Mouse (Mus musculus) lung, embryonic 14.5 days (tissue): Measurements from ENCODE around the gene Cadps2. TPM values are rescaled to one million over a fixed set of nuclear protein-coding genes. Genes with fewer than 3 reads are reported as not detected.
A peak's percentile ranks its signal among the peaks of the same experiment; 100 is the strongest.

Experiments used
- ATAC-seq: fragments of 200-750 bp; cut with Nextera tagmentation; 2 replicates; pipeline ENCODE4 v1.8.0; 2017; ENCODE audit warnings: mild to moderate bottlenecking, moderate TSS enrichment, moderate library complexity; ENCODE audit not compliant: insufficient read depth
- DNase-seq: peaks from one replicate; pipeline ENCODE4 v3.0.0-alpha.2; 2015
- H3K27ac ChIP-seq: fragments of 300-500 bp; sonication (generic); 2 replicates; pipeline ENCODE4 v1.5.1; 2014; ENCODE audit warnings: low read depth, mild to moderate bottlenecking, moderate library complexity
- H3K27me3 ChIP-seq: fragments of 300-500 bp; sonication (generic); 2 replicates; pipeline ENCODE4 v1.6.1; 2014; ENCODE audit warnings: low read length, control low read depth; ENCODE audit not compliant: insufficient read depth
- H3K36me3 ChIP-seq: fragments of 300-500 bp; sonication (generic); 2 replicates; pipeline ENCODE4 v1.6.1; 2014; ENCODE audit warnings: control low read depth; ENCODE audit not compliant: insufficient read depth
- H3K4me1 ChIP-seq: fragments of 300-500 bp; sonication (generic); 2 replicates; pipeline ENCODE4 v1.6.1; 2014; ENCODE audit warnings: antibody characterized with exemption, control low read depth; ENCODE audit not compliant: insufficient read depth
- H3K4me2 ChIP-seq: fragments of 300-500 bp; sonication (generic); 2 replicates; pipeline ENCODE4 v1.6.1; 2014; ENCODE audit warnings: mild to moderate bottlenecking
- H3K4me3 ChIP-seq: fragments of 300-500 bp; sonication (generic); 2 replicates; pipeline ENCODE4 v1.5.1; 2014; ENCODE audit warnings: low read depth, low read length
- H3K9ac ChIP-seq: fragments of 300-500 bp; sonication (generic); 2 replicates; pipeline ENCODE4 v1.6.1; 2014
- H3K9me3 ChIP-seq: fragments of 300-500 bp; sonication (generic); 2 replicates; pipeline ENCODE4 v1.6.1; 2016; ENCODE audit warnings: low read depth, low read length, control low read depth
- CTCF ChIP-seq: IDR thresholded peaks from 2 replicates; pipeline ENCODE4 v1.5.1; 2016; ENCODE audit warnings: antibody characterized with exemption, low read depth
- WGBS: fragments of 180-500 bp; shearing (Covaris S2); extraction: QIAGEN DNeasy Blood & Tissue Kit; methylation state at CpG from one replicate; pipeline ENCODE4 v1.1.7; 2014; 5-methylcytosine and 5-hydroxymethylcytosine counted together
- polyA plus RNA-seq: library from polyadenylated mRNA; unstranded; fragments of >200 nt; fragmentation: Nextera tagmentation; extraction: Ambion mirVana; gene quantifications from 2 replicates; pipeline ENCODE4 v1.2.1, GENCODE M21; 2014

Gene Cadps2
- polyA plus RNA-seq, 1 experiment from 2014 or later, result 6.7 TPM

GRCm38 (mm10) chr6:23866298-23866697 lies 27.1 kb upstream of the Cadps2 start:
- Histone ChIP-seq H3K4me2 (no peak overlapping the region), H3K27me3 (no peaks in the 10 kb centered on the region), H3K4me1 (no peaks in the 10 kb centered on the region), H3K27ac (no peak overlapping the region), H3K9ac (no peak overlapping the region), H3K4me3 (no peak overlapping the region), H3K36me3 (no peaks in the 10 kb centered on the region), H3K9me3 (no peaks in the 10 kb centered on the region)
- WGBS, result 83% methylated on average over 7 of the region's 7 CpGs
- no peak for TF ChIP-seq CTCF
- DNase-seq (no peak), ATAC-seq (no peak)

- Histone ChIP-seq H3K36me3 (no peaks in the 10 kb centered on the region), H3K27me3 (no peaks in the 10 kb centered on the region), H3K4me2 (no peak overlapping the region), H3K9me3 (no peaks in the 10 kb centered on the region), H3K4me3 (no peak overlapping the region), H3K4me1 (no peaks in the 10 kb centered on the region), H3K9ac (no peak overlapping the region), H3K27ac (no peak overlapping the region)
- no peak for DNase-seq
- 92% methylated on average over 11 of the region's 11 CpGs for WGBS
- no peak for ATAC-seq
- no peak for TF ChIP-seq CTCF
Measured at GRCm38 (mm10) chr6:23853464-23853863, 14.2 kb upstream of the Cadps2 start.

GRCm38 (mm10) chr6:23840001-23840400 lies 780 bp upstream of the Cadps2 start:
- H3K9ac ChIP-seq, result peak overlapping the region; percentile 70
- peaks cover 13% of the 10 kb centered on the region for H3K27me3 ChIP-seq
- 2% methylated on average over 15 of the region's 15 CpGs for WGBS
- H3K4me1 ChIP-seq, result no peaks in the 10 kb centered on the region
- H3K27ac ChIP-seq, result no peak overlapping the region
- no peaks in the 10 kb centered on the region for H3K36me3 ChIP-seq
- H3K4me2 ChIP-seq, result peak overlapping the region; percentile 80
- peak overlapping the region; percentile 66 for H3K4me3 ChIP-seq
- DNase-seq (peak; percentile 67), ATAC-seq (peak; percentile 40; the same call in 1 of the 2 replicates)
- H3K9me3 ChIP-seq, result no peaks in the 10 kb centered on the region
- TF ChIP-seq CTCF, result peak; percentile 40; the same call in 1 of the 2 replicates

GRCm38 (mm10) chr6:23838401-23839008 lies 716 bp downstream of the Cadps2 start:
- ATAC-seq, result peak; percentile 19; the same call in 1 of the 2 replicates
- H3K27ac ChIP-seq, result no peak overlapping the region
- TF ChIP-seq CTCF, result no peak

GRCm38 (mm10) chr6:23837631-23838030 lies 1.6 kb downstream of the Cadps2 start:
- no peaks in the 10 kb centered on the region for H3K4me1 ChIP-seq
- ATAC-seq, result no peak
- no peak for DNase-seq
- H3K27me3 ChIP-seq, result peaks cover 13% of the 10 kb centered on the region
- TF ChIP-seq CTCF, result no peak
- no peaks in the 10 kb centered on the region for H3K9me3 ChIP-seq
- 92% methylated on average over 7 of the region's 7 CpGs for WGBS
- no peak overlapping the region for H3K9ac ChIP-seq
- no peak overlapping the region for H3K27ac ChIP-seq
- peak overlapping the region; percentile 80 for H3K4me2 ChIP-seq
- H3K4me3 ChIP-seq, result peak overlapping the region; percentile 66; the same call in 1 of the 2 replicates
- no peaks in the 10 kb centered on the region for H3K36me3 ChIP-seq

More at GRCm38 (mm10) chr6:23838401-23839008, 716 bp downstream of the Cadps2 start:
- peak; percentile 17 for DNase-seq
- Histone ChIP-seq H3K9me3 (no peaks in the 10 kb centered on the region), H3K27me3 (peaks cover 13% of the 10 kb centered on the region), H3K4me3 (peak overlapping the region; percentile 66), H3K4me1 (no peaks in the 10 kb centered on the region), H3K4me2 (peak overlapping the region; percentile 80), H3K9ac (peak overlapping the region; percentile 70), H3K36me3 (no peaks in the 10 kb centered on the region)
- WGBS, result under 1% methylated on average over 35 of the region's 35 CpGs

- H3K36me3 ChIP-seq, result no peaks in the 10 kb centered on the region
- DNase-seq, result no peak
- no peak overlapping the region for H3K4me3 ChIP-seq
- TF ChIP-seq CTCF, result no peak
- no peaks in the 10 kb centered on the region for H3K4me1 ChIP-seq
- no peak for ATAC-seq
- H3K4me2 ChIP-seq, result peak overlapping the region; percentile 80; the same call in 1 of the 2 replicates
- H3K9ac ChIP-seq, result no peak overlapping the region
- WGBS, result 77% methylated on average over 5 of the region's 5 CpGs
- no peaks in the 10 kb centered on the region for H3K9me3 ChIP-seq
- no peak overlapping the region for H3K27ac ChIP-seq
- peaks cover 13% of the 10 kb centered on the region for H3K27me3 ChIP-seq
Measured at GRCm38 (mm10) chr6:23837127-23837526, 2.1 kb downstream of the Cadps2 start.

GRCm38 (mm10) chr6:23836694-23837093 lies 2.5 kb downstream of the Cadps2 start:
- Histone ChIP-seq H3K4me2 (peak overlapping the region; percentile 80; the same call in 1 of the 2 replicates), H3K4me1 (no peaks in the 10 kb centered on the region), H3K27ac (no peak overlapping the region), H3K27me3 (peaks cover 13% of the 10 kb centered on the region), H3K9ac (no peak overlapping the region), H3K9me3 (no peaks in the 10 kb centered on the region), H3K4me3 (no peak overlapping the region), H3K36me3 (no peaks in the 10 kb centered on the region)
- TF ChIP-seq CTCF, result no peak
- WGBS, result 22% methylated on average over 2 of the region's 2 CpGs
- no peak for DNase-seq
- ATAC-seq, result no peak
